Mouse (Mus musculus) left cerebral cortex, adult 9 months (tissue): ENCODE data around the gene Syt15.
"Not testable (repeated sequence)": the region's sequence is repeated elsewhere in the genome, so short reads cannot be mapped to it uniquely, and the experiment has no call there.

Experiments used
- DNase-seq, 2 experiments: peaks; one replicate each; pipeline ENCODE4 v3.0.0; 2022; ENCODE audit warnings: low spot score in 2 of 2

The Syt15 gene

DNA sequence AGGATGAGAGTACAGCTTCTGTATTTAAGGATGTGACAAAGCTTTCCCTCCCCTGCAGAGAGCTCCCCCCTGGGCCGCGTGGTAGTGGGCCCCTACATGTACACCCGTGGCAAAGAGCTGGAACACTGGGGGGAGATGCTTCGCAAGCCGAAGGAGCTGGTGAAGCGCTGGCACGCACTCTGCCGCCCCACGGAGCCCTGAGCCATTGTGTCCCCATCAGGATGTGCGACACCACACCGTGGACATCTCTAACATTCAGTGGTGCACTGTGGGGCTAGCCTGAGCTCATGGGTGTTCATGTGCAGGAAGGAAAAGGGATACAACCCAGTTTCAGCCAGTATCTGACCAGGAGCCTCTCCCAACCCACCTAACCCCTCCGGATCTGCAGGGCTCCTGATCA, 8.6 kb downstream of the Syt15 start:
- no peak for DNase-seq

DNA sequence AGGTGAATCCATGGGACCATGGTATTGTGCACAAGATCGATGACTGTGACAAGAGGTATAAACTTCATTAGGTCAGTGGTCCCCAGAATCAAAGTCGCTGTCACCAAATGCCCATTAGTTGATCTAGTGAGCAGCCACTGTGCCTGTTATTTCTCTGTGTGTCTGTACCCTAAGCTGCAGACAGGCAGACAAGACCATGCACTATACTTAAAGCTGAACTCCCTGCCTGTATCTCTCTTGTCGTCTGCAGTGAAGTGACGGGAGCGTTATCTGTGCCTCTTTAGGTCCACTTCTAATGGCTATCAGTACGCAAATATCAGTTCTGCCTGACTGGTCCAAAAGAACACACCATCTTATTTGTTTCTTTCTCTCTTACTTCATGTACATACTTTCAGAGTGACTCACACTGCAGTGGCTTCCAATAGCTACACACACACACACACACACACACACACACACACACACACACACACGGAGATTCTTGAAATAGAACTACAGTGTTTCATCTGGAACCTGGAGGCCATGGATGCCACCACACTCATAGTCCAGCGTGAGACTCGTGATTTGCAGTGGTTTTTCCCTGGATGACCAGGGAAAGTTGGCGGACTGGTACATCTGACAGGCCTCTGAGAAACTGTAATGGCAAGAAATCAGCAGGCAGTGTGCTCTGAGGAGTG, 9.6 kb downstream of the Syt15 start:
- DNase-seq = no peak

GRCm38 (mm10) chr14:34232340-34232739, 12.9 kb downstream of the Syt15 start:
- no peak for DNase-seq

DNA sequence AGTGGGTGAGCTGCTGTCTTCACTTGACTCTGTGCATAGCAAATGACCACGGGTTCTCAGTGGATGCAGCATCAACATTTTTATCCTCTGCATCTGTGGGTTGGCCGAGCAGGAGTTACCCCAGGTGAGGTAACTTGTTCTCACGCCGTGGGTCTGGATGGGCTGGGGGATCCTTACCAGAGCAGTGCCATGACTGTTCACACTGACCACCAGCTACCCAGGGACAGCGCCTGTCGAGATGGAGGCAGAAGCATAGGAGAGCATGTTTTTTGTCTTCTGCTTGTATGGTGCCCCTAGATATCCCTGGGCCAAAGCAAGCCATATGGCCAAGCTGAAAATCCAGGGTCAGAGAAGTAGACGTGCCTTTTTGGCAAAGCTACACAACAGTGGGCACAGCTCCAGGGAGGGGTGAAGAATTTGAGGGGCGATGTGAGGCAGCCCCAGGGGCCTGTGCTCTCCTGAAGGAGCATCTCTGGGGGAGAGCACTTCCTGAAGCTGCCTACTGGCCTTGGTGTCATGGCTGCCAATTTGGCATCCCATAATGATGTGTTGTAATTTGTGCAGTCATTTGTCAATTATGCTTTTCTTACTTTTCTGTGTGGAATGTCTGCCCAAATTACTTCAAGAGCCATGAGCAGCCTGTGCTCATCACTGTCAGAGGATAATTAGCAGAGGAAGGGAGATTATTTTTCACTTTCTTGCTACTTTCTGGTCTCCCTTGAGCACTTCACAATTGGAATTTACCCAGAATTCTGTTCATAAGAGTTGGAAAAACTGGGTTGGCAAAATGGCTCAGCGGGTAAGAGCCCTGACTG, 13.7 kb downstream of the Syt15 start:
- DNase-seq = no peak

DNA sequence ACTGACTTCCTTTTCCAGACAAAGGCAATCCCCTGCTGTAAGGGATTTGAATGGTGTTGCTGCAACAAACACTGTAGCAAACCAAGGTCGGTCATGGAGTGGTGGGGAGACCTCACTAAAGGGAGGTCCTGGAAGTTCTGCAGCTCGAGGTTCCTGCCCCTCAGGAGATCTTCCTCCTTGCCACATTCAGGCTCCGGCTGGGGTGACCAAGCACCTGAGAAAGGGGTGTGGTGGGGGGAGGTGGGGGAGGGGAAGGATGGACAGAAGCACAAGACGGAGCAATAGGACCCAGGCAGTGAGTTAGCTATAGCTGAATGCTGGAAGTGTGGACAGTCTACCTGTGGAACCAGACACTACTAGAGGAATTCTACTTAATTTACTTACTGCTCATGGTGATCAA, 14.5 kb downstream of the Syt15 start:
- DNase-seq = no peak

- peak in 1 of 2 experiments; percentile 40 for DNase-seq
These were observed 15.4 kb downstream of the Syt15 start for GRCm38 (mm10) chr14:34234630-34235380.

DNA sequence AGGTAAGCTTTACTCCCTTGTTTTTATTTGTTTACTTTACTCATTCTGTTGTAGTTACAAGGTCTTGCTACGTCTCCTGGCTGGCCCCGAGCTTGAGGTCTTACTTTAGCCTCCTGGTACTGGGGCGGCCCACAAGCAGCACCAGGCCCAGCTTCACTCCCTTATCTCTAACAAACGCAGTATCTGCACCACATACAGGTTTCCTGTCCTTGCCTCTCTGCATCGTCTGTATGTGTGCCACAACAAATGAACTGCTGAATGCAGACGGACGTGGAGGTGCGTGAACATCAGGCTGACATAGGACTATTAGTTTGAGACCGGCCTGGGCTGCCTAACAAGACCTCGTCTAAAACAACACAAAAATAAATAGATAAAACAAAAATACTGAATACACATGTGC, 20.9 kb downstream of the Syt15 start:
- DNase-seq = no peak

GRCm38 (mm10) chr14:34240676-34241075, 21.3 kb downstream of the Syt15 start:
- no peak for DNase-seq

DNA sequence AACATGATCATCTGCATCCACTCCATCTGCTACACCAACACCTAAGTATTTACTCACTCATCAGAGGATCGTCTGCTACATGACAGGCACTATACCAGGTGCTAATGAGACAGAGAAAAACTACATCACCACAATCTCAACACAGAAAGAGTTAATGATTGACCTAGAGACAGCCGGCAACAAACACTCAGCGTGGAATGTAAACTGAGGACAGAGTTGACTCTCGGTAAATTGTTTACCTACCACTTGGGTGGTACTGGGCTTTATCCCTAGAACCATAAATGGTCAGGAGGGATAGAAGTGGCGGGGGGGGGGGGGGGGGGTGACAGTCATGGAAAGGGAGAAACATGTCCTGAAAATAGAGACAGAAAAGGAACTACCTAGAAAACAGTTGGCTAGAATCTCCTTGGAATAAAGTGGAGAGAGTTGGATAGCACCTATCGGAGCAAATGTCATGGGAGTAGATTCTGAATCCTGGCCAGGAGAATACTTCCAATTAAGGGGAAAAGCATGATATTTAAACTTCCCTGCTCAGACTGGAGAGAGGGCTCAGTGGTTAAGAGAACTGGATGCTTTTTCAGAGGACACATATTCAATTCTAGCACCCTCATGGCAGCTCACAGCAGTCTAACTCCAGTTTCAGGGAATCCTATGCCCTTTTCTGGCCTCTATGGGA, 33.2 kb downstream of the Syt15 start:
- no peak for DNase-seq

DNA sequence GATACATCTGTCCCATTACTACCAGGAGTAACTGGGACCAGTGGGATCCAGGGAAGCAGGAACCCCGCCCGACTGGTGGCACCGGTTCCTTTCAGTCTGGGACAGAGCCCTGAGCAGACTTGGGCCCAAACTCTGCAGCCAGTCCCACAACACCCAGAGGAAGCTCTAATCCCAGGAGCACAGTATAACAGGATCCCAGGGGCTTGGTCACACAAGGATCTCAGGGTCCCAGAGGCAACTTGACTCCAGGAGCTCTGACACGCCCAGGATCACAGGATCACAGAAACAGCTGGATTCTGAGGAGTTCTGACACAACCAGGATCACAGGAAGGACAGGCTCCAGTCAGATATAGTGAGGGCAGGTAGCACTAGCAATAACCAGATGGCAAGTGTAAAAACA, 33.9 kb downstream of the Syt15 start:
- DNase-seq = no peak

DNA sequence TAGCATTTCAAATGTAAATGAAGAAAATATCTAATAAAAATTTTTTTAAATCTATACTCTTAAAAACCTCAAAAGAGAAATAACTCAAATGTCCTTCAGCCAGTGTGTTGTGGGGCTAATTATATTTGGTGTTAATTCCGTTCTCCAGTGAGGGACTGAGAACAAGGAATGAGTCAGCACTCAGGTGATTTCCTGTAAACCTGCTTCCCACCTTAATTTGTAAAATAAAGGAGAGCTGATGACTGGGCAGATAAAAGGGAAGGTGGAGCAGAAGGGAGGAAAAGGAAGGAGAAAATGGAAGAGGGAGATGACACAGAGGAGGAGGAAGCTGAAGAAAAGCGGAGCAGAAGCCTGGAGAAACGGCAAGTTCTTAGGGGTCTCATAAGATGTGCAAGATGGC, 39.1 kb downstream of the Syt15 start:
- not testable (repeated sequence) for DNase-seq

DNA sequence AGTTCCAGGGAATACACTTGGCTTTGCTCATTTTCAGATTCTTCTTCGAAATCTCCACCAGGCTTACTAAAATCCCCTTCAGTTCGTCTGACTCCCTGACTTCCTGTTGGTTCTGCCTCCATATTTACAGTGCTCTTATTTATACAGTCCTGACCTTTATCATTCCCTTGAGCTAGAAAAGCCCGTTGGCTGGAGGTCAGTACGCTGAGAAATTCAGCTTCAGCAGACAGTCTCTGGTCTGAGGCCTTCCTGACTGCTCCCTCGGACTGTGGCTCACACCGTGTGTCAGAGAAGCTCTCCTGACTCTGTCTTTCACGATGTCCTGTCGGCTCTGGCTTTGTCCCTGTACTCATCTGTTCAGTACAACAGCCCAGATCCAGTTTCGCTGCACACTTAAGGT, 48.7 kb downstream of the Syt15 start:
- DNase-seq = no peak

GRCm38 (mm10) chr14:34273280-34273679, 53.9 kb downstream of the Syt15 start:
- DNase-seq = no peak

DNA sequence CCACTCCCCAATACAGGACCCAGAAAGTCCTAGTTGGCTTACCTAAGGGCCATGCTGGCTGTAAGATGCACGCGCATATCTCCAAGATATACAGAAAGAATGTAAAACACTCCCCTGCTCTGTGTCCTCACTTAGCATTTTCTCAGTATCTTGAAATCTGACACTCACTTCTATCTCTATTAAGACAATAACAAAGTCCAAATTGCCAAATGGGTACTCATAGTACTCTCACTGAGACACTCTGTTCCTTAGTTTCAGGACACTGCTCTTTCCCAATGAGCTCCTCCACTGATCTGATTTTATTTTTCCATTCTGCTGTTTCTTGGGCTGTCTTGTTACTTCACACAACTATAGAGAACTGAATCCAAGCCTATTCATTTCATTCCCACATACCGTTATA, 54.7 kb downstream of the Syt15 start:
- DNase-seq = no peak

- DNase-seq = no peak
These were observed 55.8 kb downstream of the Syt15 start for GRCm38 (mm10) chr14:34275225-34275624.

DNA sequence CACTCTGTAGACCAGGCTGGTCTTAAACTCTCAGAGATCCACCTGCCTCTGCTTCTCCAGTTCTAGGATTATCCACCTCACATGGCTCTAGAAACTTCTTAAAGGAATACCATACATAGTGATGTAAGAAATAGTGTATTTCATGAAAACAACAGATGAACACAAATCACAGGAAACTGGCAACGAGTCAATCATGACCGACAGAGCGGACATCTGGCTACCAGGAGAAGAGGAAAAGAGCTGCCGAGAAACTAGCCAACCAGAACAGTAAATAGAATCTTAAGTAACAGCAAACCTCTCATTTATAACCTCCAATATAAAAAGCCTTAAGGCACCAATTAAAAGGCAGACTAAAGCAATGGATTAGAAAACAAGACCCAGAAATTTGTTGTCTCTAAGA, 60.3 kb downstream of the Syt15 start:
- DNase-seq = no peak
